Mouse (Mus musculus) G1E (cell line): ENCODE measurements around the gene Nedd4.

Source experiments
- CTCF ChIP-seq: IDR thresholded peaks from 2 replicates; pipeline ENCODE4 v1.5.1; 2012; ENCODE audit warnings: low read depth, low read length, inconsistent platforms, mixed read lengths
- GATA1 ChIP-seq: IDR thresholded peaks from 2 replicates; pipeline ENCODE4 v1.6.1; 2012; ENCODE audit warnings: borderline replicate concordance, low read length, inconsistent platforms, mixed read lengths
- POLR2AphosphoS5 ChIP-seq: IDR thresholded peaks from 2 replicates; pipeline ENCODE4 v1.6.1; 2012; ENCODE audit warnings: low read depth, low read length, inconsistent platforms; ENCODE audit not compliant: insufficient replicate concordance

DNA sequence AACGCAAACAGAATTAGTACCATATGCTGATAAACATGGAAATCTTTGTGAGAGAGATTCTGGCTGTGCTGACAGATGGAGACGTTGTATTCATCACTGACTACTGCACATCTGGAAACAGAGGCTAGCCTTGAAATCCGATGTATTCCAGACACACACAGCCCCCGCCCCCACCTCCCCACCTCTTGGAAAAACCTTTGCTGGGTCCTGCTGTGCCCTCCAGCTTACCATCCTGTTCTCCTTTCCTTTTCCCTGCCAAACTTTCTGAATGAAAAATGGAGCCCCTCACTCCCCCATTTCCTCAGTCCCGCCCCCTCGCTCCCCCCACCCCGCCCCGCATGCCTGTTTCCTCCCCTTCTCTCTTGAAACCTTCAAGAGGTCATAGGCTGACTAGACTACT, 120.0 kb downstream of the Nedd4 start:
- TF ChIP-seq CTCF (no peak), GATA1 (no peak), POLR2AphosphoS5 (no peak)
